Mouse (Mus musculus): ENCODE measurements at regions not wholly inside any gene's neighbourhood (a gene's known extent, or its start where the extent isn't known, plus 50 kb on each side); places are given as distances from the start of the nearest gene placed in this dataset.

DNA sequence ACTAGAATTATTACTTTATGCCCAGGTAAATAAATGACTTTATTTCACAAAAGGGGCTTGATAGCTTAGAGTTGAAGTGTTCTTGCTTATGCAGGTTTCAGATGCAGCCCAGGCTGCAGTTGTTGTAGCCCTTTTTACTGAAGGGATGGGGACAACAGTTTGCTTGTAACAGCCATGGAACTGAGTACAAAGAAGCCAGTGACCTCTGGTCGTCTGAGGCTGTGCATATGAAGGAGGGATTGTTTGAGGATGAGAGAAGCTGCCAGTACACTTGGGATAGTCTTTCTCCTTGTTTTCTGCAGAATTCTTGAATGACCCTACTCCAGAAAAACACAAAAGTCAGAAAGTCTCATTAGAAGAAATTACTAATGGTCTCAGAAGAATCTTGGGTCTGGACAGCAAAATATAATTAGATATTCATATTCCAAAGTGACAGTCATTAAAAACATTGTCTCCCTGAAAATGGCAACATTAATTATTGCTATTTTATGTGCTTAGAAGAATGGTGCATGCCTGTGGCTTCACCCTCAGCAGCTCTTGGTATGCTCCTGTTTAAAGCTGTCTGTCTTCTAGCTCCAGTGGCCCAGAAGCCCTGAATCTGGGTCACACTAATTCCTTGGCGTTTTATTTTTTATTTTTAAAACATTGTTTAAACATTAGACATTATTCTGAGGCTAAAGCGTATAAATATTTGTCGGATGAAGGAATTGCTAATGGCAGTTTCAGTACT, 61.9 kb upstream of the Arhgap32 start:
- Histone ChIP-seq H3K4me2 (ENCODE audit: low read length) (no peak overlapping the region), H3K9ac (replicated peaks; ENCODE audit: low read length) (no peak overlapping the region), H3K27ac (replicated peaks; ENCODE audit: low read depth, low read length) (0 out of 2 replicates have a peak overlapping the region, but pooled peaks have one; percentile 20), H3K27me3 (ENCODE audit: control insufficient read depth, insufficient read depth, low read length) (no peaks in the 10 kb centered on the region), H3K4me3 (replicated peaks; ENCODE audit: low read depth, low read length) (no peak overlapping the region), H3K4me1 (ENCODE audit: control insufficient read depth, insufficient read depth, low read length) (peaks cover 13% of the 10 kb centered on the region), H3K36me3 (ENCODE audit: control insufficient read depth, insufficient read depth, low read length) (no peaks in the 10 kb centered on the region), H3K9me3 (ENCODE audit: control insufficient read depth, low read length) (no peaks in the 10 kb centered on the region)
- 58% methylated on average over 4 of the region's 4 CpGs for WGBS
- ATAC-seq (ENCODE audit: low FRiP score, low TSS enrichment) (no peak), DNase-seq (no peak)

DNA sequence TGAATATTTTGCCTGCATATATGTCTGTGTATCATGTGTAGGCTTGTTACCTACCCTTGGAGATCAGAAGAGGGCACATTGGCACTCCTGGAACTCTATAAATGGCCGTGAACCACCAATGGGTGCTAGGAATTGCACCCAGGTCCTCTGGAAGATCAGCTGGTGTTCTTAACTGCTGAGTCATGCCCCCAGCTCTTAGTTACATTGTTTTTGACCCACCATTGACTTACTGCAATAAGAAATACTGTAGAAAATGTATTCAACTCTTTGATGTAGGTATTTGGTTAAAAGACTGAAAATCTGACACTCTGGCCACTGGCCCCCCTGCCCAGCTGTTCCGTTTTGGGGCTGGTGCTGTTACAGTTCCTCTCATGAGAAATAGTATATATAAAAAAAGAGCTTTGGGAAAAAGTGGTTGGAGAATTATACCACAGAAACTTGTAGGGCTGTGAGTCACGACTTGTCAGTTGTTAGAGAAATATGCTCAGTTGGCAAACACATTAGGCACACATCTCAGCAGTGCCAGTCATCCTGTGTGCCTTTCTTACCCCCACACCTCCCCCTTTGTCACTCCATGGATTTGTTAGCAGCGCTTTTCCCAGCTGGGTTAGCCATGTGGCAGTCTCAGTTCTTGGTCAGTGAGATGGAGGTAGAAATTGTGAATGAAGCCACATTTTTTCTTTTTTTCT, 58.4 kb upstream of the Arhgap32 start:
- Histone ChIP-seq H3K4me2 (ENCODE audit: low read length) (no peak overlapping the region), H3K9me3 (ENCODE audit: control insufficient read depth, low read length) (no peaks in the 10 kb centered on the region), H3K4me1 (ENCODE audit: control insufficient read depth, insufficient read depth, low read length) (peaks cover 13% of the 10 kb centered on the region), H3K9ac (replicated peaks; ENCODE audit: low read length) (no peak overlapping the region), H3K27me3 (ENCODE audit: control insufficient read depth, insufficient read depth, low read length) (no peaks in the 10 kb centered on the region), H3K27ac (replicated peaks; ENCODE audit: low read depth, low read length) (no peak overlapping the region), H3K4me3 (replicated peaks; ENCODE audit: low read depth, low read length) (no peak overlapping the region), H3K36me3 (ENCODE audit: control insufficient read depth, insufficient read depth, low read length) (no peaks in the 10 kb centered on the region)
- DNase-seq (no peak), ATAC-seq (ENCODE audit: low FRiP score, low TSS enrichment) (no peak)
- 90% methylated on average over 4 of the region's 4 CpGs for whole genome bisulfite sequencing

DNA sequence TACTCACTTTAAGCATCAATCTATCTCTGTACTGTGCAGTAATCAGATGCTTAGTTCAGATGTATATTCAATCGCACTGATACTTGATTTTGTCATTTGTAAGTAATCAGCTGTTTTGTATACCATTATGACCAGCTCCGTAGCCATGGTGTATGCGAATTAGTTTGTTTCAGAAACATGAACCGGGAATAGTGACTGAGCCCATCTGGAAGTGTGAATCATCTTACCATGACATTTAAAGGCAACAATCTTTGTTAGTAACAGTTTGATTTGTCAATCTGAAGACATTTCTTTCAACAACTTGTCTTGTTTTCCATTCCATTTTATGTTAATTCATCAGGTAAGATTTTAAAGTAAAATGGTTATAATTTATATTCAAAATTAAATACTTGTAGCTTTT, 53.2 kb upstream of the Arhgap32 start:
- Histone ChIP-seq H3K36me3 (ENCODE audit: control insufficient read depth, insufficient read depth, low read length) (no peaks in the 10 kb centered on the region), H3K4me3 (replicated peaks; ENCODE audit: low read depth, low read length) (no peak overlapping the region), H3K4me2 (ENCODE audit: low read length) (no peak overlapping the region), H3K9me3 (ENCODE audit: control insufficient read depth, low read length) (no peaks in the 10 kb centered on the region), H3K4me1 (ENCODE audit: control insufficient read depth, insufficient read depth, low read length) (no peaks in the 10 kb centered on the region), H3K27ac (replicated peaks; ENCODE audit: low read depth, low read length) (no peak overlapping the region), H3K9ac (replicated peaks; ENCODE audit: low read length) (no peak overlapping the region), H3K27me3 (ENCODE audit: control insufficient read depth, insufficient read depth, low read length) (no peaks in the 10 kb centered on the region)
- DNase-seq (no peak), ATAC-seq (ENCODE audit: low FRiP score, low TSS enrichment) (no peak)
- 74% methylated on average over 4 of the region's 4 CpGs for WGBS

DNA sequence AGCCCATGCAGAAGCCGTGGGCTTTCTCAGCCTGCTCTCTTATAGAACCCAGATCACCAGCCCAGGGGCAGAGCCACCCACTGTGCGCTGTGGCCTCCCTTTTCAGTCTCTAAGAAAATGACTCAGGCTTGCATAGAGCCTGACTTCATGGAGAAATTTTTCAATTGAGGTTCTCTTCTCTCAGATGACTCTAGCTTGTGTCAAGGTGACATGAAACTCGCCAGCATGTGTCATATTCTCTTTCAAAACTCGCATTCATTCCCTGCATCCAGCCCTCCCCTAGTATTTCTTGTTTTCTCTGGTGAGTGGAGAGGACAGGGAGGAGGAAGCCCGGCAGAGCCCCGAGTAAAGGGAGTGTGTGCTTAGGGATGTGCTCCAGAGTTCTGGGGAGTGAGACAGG, 52.4 kb upstream of the Arhgap32 start:
- H3K4me3 ChIP-seq (replicated peaks; ENCODE audit: low read depth, low read length): no peak overlapping the region
- WGBS: 55% methylated on average over 6 of the region's 6 CpGs
- H3K9ac ChIP-seq (replicated peaks; ENCODE audit: low read length): no peak overlapping the region
- ATAC-seq (ENCODE audit: low FRiP score, low TSS enrichment): no peak
- no peaks in the 10 kb centered on the region for H3K36me3 ChIP-seq (ENCODE audit: control insufficient read depth, insufficient read depth, low read length)
- no peaks in the 10 kb centered on the region for H3K4me1 ChIP-seq (ENCODE audit: control insufficient read depth, insufficient read depth, low read length)
- DNase-seq: no peak
- H3K4me2 ChIP-seq (ENCODE audit: low read length): no peak overlapping the region
- no peaks in the 10 kb centered on the region for H3K9me3 ChIP-seq (ENCODE audit: control insufficient read depth, low read length)
- H3K27me3 ChIP-seq (ENCODE audit: control insufficient read depth, insufficient read depth, low read length): no peaks in the 10 kb centered on the region
- no peak overlapping the region for H3K27ac ChIP-seq (replicated peaks; ENCODE audit: low read depth, low read length)

DNA sequence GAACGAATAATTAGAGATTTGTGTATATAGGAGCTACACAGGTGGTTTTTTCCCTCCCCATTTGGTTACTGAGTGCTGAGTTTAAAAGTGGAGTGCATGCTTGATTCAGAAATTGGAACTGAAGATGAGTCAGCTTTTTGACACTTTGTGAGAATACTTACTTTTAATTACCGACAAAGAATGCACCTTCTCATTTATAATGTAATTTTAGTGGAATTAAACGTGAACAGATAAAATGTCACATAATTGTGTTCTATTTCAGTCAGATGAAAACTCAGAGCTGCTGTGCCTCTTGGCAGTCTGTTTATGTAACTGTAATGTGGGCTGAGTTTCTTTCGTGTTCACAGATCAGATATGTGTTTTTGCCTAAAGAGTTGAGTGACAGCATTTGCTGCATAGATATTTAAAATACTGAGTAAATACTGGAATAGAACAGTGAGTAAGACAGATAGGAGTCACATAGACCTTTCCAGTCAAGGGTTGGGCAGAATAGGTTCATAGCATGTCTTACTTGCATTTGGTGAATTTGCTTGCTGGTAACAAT, 51.9 kb upstream of the Arhgap32 start:
- WGBS: 89% methylated on average over 4 of the region's 4 CpGs

More for the DNA sequence above, 51.9 kb upstream of the Arhgap32 start:
- Histone ChIP-seq H3K4me1 (ENCODE audit: control insufficient read depth, insufficient read depth, low read length) (no peaks in the 10 kb centered on the region), H3K9me3 (ENCODE audit: control insufficient read depth, low read length) (no peaks in the 10 kb centered on the region), H3K4me3 (replicated peaks; ENCODE audit: low read depth, low read length) (no peak overlapping the region), H3K27ac (replicated peaks; ENCODE audit: low read depth, low read length) (no peak overlapping the region), H3K36me3 (ENCODE audit: control insufficient read depth, insufficient read depth, low read length) (no peaks in the 10 kb centered on the region), H3K4me2 (ENCODE audit: low read length) (no peak overlapping the region), H3K27me3 (ENCODE audit: control insufficient read depth, insufficient read depth, low read length) (no peaks in the 10 kb centered on the region), H3K9ac (replicated peaks; ENCODE audit: low read length) (no peak overlapping the region)
- no peak for DNase-seq
- no peak for ATAC-seq (ENCODE audit: low FRiP score, low TSS enrichment)
